14 mouse cellular contexts compared by ENCODE assay signal in genomic region chr5:119958942-119959341, GRCm38 (mm10).
DNase-seq lines count a peak whose midpoint lies in the region; ATAC-seq lines count a peak whose summit lies in the region.
"Had no signal": no experiment of that assay in that cellular context is flagged by ENCODE, and none has a peak within 500 bp of the region (broad histone marks: within the 10 kb centered on the region; RNA-seq: fewer than 3 reads in every experiment).

No protein-coding gene starts in this region.

- no peak; the same call in 1 of the 2 replicates for ATAC-seq in heart, embryonic 15.5 days (replicated peaks; ENCODE audit: insufficient number of reproducible peaks, insufficient read depth, low FRiP score, low read depth)
- ATAC-seq in midbrain, embryonic 15.5 days (replicated peaks) = no peak
- ATAC-seq in embryonic facial prominence, embryonic 12.5 days (ENCODE audit: insufficient number of reproducible peaks, insufficient read depth, low FRiP score, low TSS enrichment) = no peak
- peak; percentile 35; the same call in 1 of the 2 replicates for ATAC-seq in stomach, embryonic 15.5 days (ENCODE audit: insufficient read depth, low FRiP score, low read depth)
- ATAC-seq: CD4-positive, CD25-positive, alpha-beta regulatory T cell, adult 4 months had no signal

- peak overlapping the region; percentile 26; the same call in 1 of the 2 replicates for H3K4me2 ChIP-seq in heart, embryonic 15.5 days
- H3K4me2 ChIP-seq in midbrain, embryonic 15.5 days = no peak overlapping the region
- 0 out of 2 replicates have a peak overlapping the region, but pooled peaks have one; percentile 17 for H3K4me2 ChIP-seq in embryonic facial prominence, embryonic 12.5 days (replicated peaks)
- peak overlapping the region; percentile 39 for H3K4me2 ChIP-seq in stomach, embryonic 15.5 days

- no peaks in the 10 kb centered on the region for H3K36me3 ChIP-seq in heart, embryonic 15.5 days
- H3K36me3 ChIP-seq in midbrain, embryonic 10.5 days = no peaks in the 10 kb centered on the region
- no peaks in the 10 kb centered on the region for H3K36me3 ChIP-seq in midbrain, embryonic 15.5 days (replicated peaks)
- no peaks in the 10 kb centered on the region for H3K36me3 ChIP-seq in embryonic facial prominence, embryonic 12.5 days
- H3K36me3 ChIP-seq in stomach, embryonic 15.5 days = no peaks in the 10 kb centered on the region

- intact Hi-C loops in heart, postnatal 36 days (cut with DNase I) = no loop called here

- H3K9me3 ChIP-seq in heart, embryonic 15.5 days (replicated peaks) = no peaks in the 10 kb centered on the region
- H3K9me3 ChIP-seq in midbrain, embryonic 10.5 days (replicated peaks) = no peaks in the 10 kb centered on the region
- H3K9me3 ChIP-seq in midbrain, embryonic 15.5 days = no peaks in the 10 kb centered on the region
- H3K9me3 ChIP-seq in embryonic facial prominence, embryonic 12.5 days = no peaks in the 10 kb centered on the region
- H3K9me3 ChIP-seq in stomach, embryonic 15.5 days = no peaks in the 10 kb centered on the region

- H3K9ac ChIP-seq in heart, embryonic 15.5 days = no peak overlapping the region
- H3K9ac ChIP-seq in midbrain, embryonic 15.5 days = no peak overlapping the region
- H3K9ac ChIP-seq in embryonic facial prominence, embryonic 12.5 days = no peak overlapping the region
- no peak overlapping the region for H3K9ac ChIP-seq in stomach, embryonic 15.5 days
- H3K9ac ChIP-seq: liver, embryonic 14.5 days had no signal

- no peak overlapping the region for H3K27ac ChIP-seq in heart, embryonic 15.5 days
- peak overlapping the region; percentile 67 for H3K27ac ChIP-seq in midbrain, embryonic 10.5 days (replicated peaks)
- no peak overlapping the region for H3K27ac ChIP-seq in midbrain, embryonic 15.5 days
- no peak overlapping the region for H3K27ac ChIP-seq in embryonic facial prominence, embryonic 12.5 days
- no peak overlapping the region for H3K27ac ChIP-seq in stomach, embryonic 15.5 days
- H3K27ac ChIP-seq: liver, embryonic 14.5 days had no signal

- no peaks in the 10 kb centered on the region for H3K27me3 ChIP-seq in heart, embryonic 15.5 days
- H3K27me3 ChIP-seq in midbrain, embryonic 10.5 days (ENCODE audit: low read depth, poor library complexity, severe bottlenecking) = peaks cover 4% of the 10 kb centered on the region; the same call in 1 of the 2 replicates
- H3K27me3 ChIP-seq in midbrain, embryonic 15.5 days (replicated peaks) = no peaks in the 10 kb centered on the region
- H3K27me3 ChIP-seq in embryonic facial prominence, embryonic 12.5 days = no peaks in the 10 kb centered on the region
- peaks cover 9% of the 10 kb centered on the region for H3K27me3 ChIP-seq in stomach, embryonic 15.5 days (replicated peaks)

- 0 out of 2 replicates have a peak, but pooled peaks cover 4% of the 10 kb centered on the region for H3K4me1 ChIP-seq in heart, embryonic 15.5 days (replicated peaks)
- H3K4me1 ChIP-seq in midbrain, embryonic 10.5 days = peaks cover 18% of the 10 kb centered on the region
- H3K4me1 ChIP-seq in midbrain, embryonic 15.5 days = peaks cover 8% of the 10 kb centered on the region; the same call in 1 of the 2 replicates
- 0 out of 2 replicates have a peak, but pooled peaks cover 7% of the 10 kb centered on the region for H3K4me1 ChIP-seq in embryonic facial prominence, embryonic 12.5 days
- H3K4me1 ChIP-seq in stomach, embryonic 15.5 days = 0 out of 2 replicates have a peak, but pooled peaks cover 5% of the 10 kb centered on the region

- 20% methylated on average over 14 of the region's 14 CpGs for WGBS in heart, embryonic 15.5 days
- WGBS in midbrain, embryonic 10.5 days = 33% methylated on average over 14 of the region's 14 CpGs
- 28% methylated on average over 14 of the region's 14 CpGs for WGBS in midbrain, embryonic 15.5 days
- 24% methylated on average over 14 of the region's 14 CpGs for WGBS in embryonic facial prominence, embryonic 12.5 days
- WGBS in stomach, embryonic 15.5 days = 13% methylated on average over 14 of the region's 14 CpGs

- no peak for DNase-seq in heart, postnatal 36 days
- peak; percentile 35 for DNase-seq in midbrain, embryonic 10.5 days (ENCODE audit: low spot score)
- DNase-seq in cerebellum, postnatal 36 days = no peak
- DNase-seq in spleen, postnatal 4 days (ENCODE audit: low spot score in 2 of 2) = no peak
- DNase-seq: adrenal gland, adult 8-10 months; cerebellum, adult 11-12 months; heart, postnatal 10 days; kidney, postnatal 14 days had no signal

- no peak overlapping the region for H3K4me3 ChIP-seq in heart, embryonic 15.5 days
- peak overlapping the region; percentile 20; the same call in 1 of the 2 replicates for H3K4me3 ChIP-seq in midbrain, embryonic 10.5 days
- no peak overlapping the region for H3K4me3 ChIP-seq in midbrain, embryonic 15.5 days
- no peak overlapping the region for H3K4me3 ChIP-seq in embryonic facial prominence, embryonic 12.5 days
- H3K4me3 ChIP-seq in stomach, embryonic 15.5 days (replicated peaks) = no peak overlapping the region
